Mouse (Mus musculus): ENCODE results near the gene Tspan32. TPM values are rescaled to one million over a fixed set of nuclear protein-coding genes. Genes with fewer than 3 reads are reported as not detected.

The Tspan32 gene
- total RNA-seq, 1 experiment from 2014 or later, result 119 TPM

Other genes starting within 250 kb of the Tspan32 start
- not detected in 2 replicates for gene Th, start 73.9 kb upstream of the Tspan32 start, total RNA-seq (2017)
- 0.27 TPM in 1 of 2 replicates, not detected in the other for gene Ascl2, start 35.8 kb upstream of the Tspan32 start, total RNA-seq (2017)
- gene Cd81, start 47.7 kb downstream of the Tspan32 start, total RNA-seq (2017), result 187 and 210 TPM in 2 replicates
- gene Tssc4, start 64.2 kb downstream of the Tspan32 start, total RNA-seq (2017), result 25.3 and 25.5 TPM in 2 replicates
- not detected in 2 replicates for gene Trpm5, start 89.6 kb downstream of the Tspan32 start, total RNA-seq (2017)
- gene Kcnq1, start 101.3 kb downstream of the Tspan32 start, total RNA-seq (2017), result not detected in 2 replicates

Data from common myeloid progenitor, adult 5-6 weeks (primary cell).